Mouse (Mus musculus): Measurements from ENCODE around the gene Zfhx3. TPM values are rescaled to one million over a fixed set of nuclear protein-coding genes. Genes with fewer than 3 reads are reported as not detected.

Gene Zfhx3
- polyA plus RNA-seq, 1 experiment from 2014 or later: 8.2 TPM

- 56% methylated on average over 5 of the region's 5 CpGs for WGBS
- Histone ChIP-seq H3K4me3 (ENCODE audit: low read depth, low read length) (no peak overlapping the region), H3K4me1 (ENCODE audit: insufficient read depth, low read depth, low read length) (no peaks in the 10 kb centered on the region), H3K9ac (replicated peaks; ENCODE audit: low read depth) (no peak overlapping the region), H3K4me2 (replicated peaks; ENCODE audit: low read depth, low read length) (no peak overlapping the region), H3K27ac (ENCODE audit: low read length) (no peak overlapping the region), H3K9me3 (ENCODE audit: low read length) (no peaks in the 10 kb centered on the region), H3K27me3 (replicated peaks; ENCODE audit: insufficient read depth, low read length) (no peaks in the 10 kb centered on the region), H3K36me3 (ENCODE audit: insufficient read depth, low read length) (no peaks in the 10 kb centered on the region)
- no peak for DNase-seq (ENCODE audit: low spot score)
- no peak for ATAC-seq
- TF ChIP-seq EP300 (IDR thresholded peaks at IDR 0.05): no peak
- TF ChIP-seq CTCF (IDR thresholded peaks at IDR 0.05): no peak
Observed at GRCm38 (mm10) chr8:108146536-108146935, 204.1 kb downstream of the Zfhx3 start.

- H3K27me3 ChIP-seq (replicated peaks; ENCODE audit: insufficient read depth, low read length): no peaks in the 10 kb centered on the region
- H3K9me3 ChIP-seq (ENCODE audit: low read length): no peaks in the 10 kb centered on the region
- no peak overlapping the region for H3K27ac ChIP-seq (ENCODE audit: low read length)
- no peak overlapping the region for H3K4me2 ChIP-seq (replicated peaks; ENCODE audit: low read depth, low read length)
- DNase-seq (ENCODE audit: low spot score): no peak
- no peak for ATAC-seq
- no peaks in the 10 kb centered on the region for H3K4me1 ChIP-seq (ENCODE audit: insufficient read depth, low read depth, low read length)
- WGBS: 65% methylated on average over 15 of the region's 15 CpGs
- TF ChIP-seq EP300 (IDR thresholded peaks at IDR 0.05): no peak
- no peak for TF ChIP-seq CTCF (IDR thresholded peaks at IDR 0.05)
- H3K9ac ChIP-seq (replicated peaks; ENCODE audit: low read depth): no peak overlapping the region
- H3K4me3 ChIP-seq (ENCODE audit: low read depth, low read length): no peak overlapping the region
- no peaks in the 10 kb centered on the region for H3K36me3 ChIP-seq (ENCODE audit: insufficient read depth, low read length)
Observed at GRCm38 (mm10) chr8:108148599-108149249, 206.3 kb downstream of the Zfhx3 start.

- TF ChIP-seq CTCF (IDR thresholded peaks at IDR 0.05) (no peak), EP300 (IDR thresholded peaks at IDR 0.05) (no peak)
- H3K27me3 ChIP-seq (replicated peaks; ENCODE audit: insufficient read depth, low read length): no peaks in the 10 kb centered on the region
- no peaks in the 10 kb centered on the region for H3K36me3 ChIP-seq (ENCODE audit: insufficient read depth, low read length)
- ATAC-seq (no peak), DNase-seq (ENCODE audit: low spot score) (no peak)
- no peaks in the 10 kb centered on the region for H3K9me3 ChIP-seq (ENCODE audit: low read length)
- WGBS: 90% methylated on average over 14 of the region's 14 CpGs
- H3K9ac ChIP-seq (replicated peaks; ENCODE audit: low read depth): no peak overlapping the region
- no peak overlapping the region for H3K4me3 ChIP-seq (ENCODE audit: low read depth, low read length)
- no peak overlapping the region for H3K27ac ChIP-seq (ENCODE audit: low read length)
- H3K4me2 ChIP-seq (replicated peaks; ENCODE audit: low read depth, low read length): no peak overlapping the region
- H3K4me1 ChIP-seq (ENCODE audit: insufficient read depth, low read depth, low read length): no peaks in the 10 kb centered on the region
Observed at GRCm38 (mm10) chr8:108170804-108171203, 228.4 kb downstream of the Zfhx3 start.

GRCm38 (mm10) chr8:108183296-108183695 is 240.9 kb downstream of the Zfhx3 start:
- no peak overlapping the region for H3K9ac ChIP-seq (replicated peaks; ENCODE audit: low read depth)
- H3K27me3 ChIP-seq (replicated peaks; ENCODE audit: insufficient read depth, low read length): no peaks in the 10 kb centered on the region
- no peaks in the 10 kb centered on the region for H3K4me1 ChIP-seq (ENCODE audit: insufficient read depth, low read depth, low read length)
- DNase-seq (ENCODE audit: low spot score) (no peak), ATAC-seq (no peak)
- H3K4me2 ChIP-seq (replicated peaks; ENCODE audit: low read depth, low read length): no peak overlapping the region
- no peak overlapping the region for H3K4me3 ChIP-seq (ENCODE audit: low read depth, low read length)
- no peak overlapping the region for H3K27ac ChIP-seq (ENCODE audit: low read length)
- no peaks in the 10 kb centered on the region for H3K36me3 ChIP-seq (ENCODE audit: insufficient read depth, low read length)
- TF ChIP-seq EP300 (IDR thresholded peaks at IDR 0.05): no peak
- TF ChIP-seq CTCF (IDR thresholded peaks at IDR 0.05): no peak
- WGBS: 82% methylated on average over 4 of the region's 4 CpGs
- H3K9me3 ChIP-seq (ENCODE audit: low read length): no peaks in the 10 kb centered on the region

GRCm38 (mm10) chr8:108183948-108184347 is 241.5 kb downstream of the Zfhx3 start:
- DNase-seq (ENCODE audit: low spot score): no peak
- Histone ChIP-seq H3K4me3 (ENCODE audit: low read depth, low read length) (no peak overlapping the region), H3K4me2 (replicated peaks; ENCODE audit: low read depth, low read length) (no peak overlapping the region), H3K27ac (ENCODE audit: low read length) (no peak overlapping the region), H3K9ac (replicated peaks; ENCODE audit: low read depth) (no peak overlapping the region), H3K4me1 (ENCODE audit: insufficient read depth, low read depth, low read length) (no peaks in the 10 kb centered on the region), H3K27me3 (replicated peaks; ENCODE audit: insufficient read depth, low read length) (no peaks in the 10 kb centered on the region), H3K9me3 (ENCODE audit: low read length) (no peaks in the 10 kb centered on the region), H3K36me3 (ENCODE audit: insufficient read depth, low read length) (no peaks in the 10 kb centered on the region)
- no peak for ATAC-seq
- WGBS: 50% methylated on average over 8 of the region's 8 CpGs
- no peak for TF ChIP-seq EP300 (IDR thresholded peaks at IDR 0.05)
- TF ChIP-seq CTCF (IDR thresholded peaks at IDR 0.05): no peak

GRCm38 (mm10) chr8:108186289-108186688 is 243.8 kb downstream of the Zfhx3 start:
- Histone ChIP-seq H3K4me2 (replicated peaks; ENCODE audit: low read depth, low read length) (no peak overlapping the region), H3K9me3 (ENCODE audit: low read length) (no peaks in the 10 kb centered on the region), H3K36me3 (ENCODE audit: insufficient read depth, low read length) (no peaks in the 10 kb centered on the region), H3K9ac (replicated peaks; ENCODE audit: low read depth) (no peak overlapping the region), H3K27ac (ENCODE audit: low read length) (no peak overlapping the region), H3K4me1 (ENCODE audit: insufficient read depth, low read depth, low read length) (no peaks in the 10 kb centered on the region), H3K27me3 (replicated peaks; ENCODE audit: insufficient read depth, low read length) (no peaks in the 10 kb centered on the region), H3K4me3 (ENCODE audit: low read depth, low read length) (no peak overlapping the region)
- WGBS: 85% methylated on average over 3 of the region's 3 CpGs
- no peak for ATAC-seq
- no peak for DNase-seq (ENCODE audit: low spot score)
- TF ChIP-seq CTCF (IDR thresholded peaks at IDR 0.05) (no peak), EP300 (IDR thresholded peaks at IDR 0.05) (no peak)

- ATAC-seq: no peak
Observed at GRCm38 (mm10) chr8:108188044-108188443, 245.6 kb downstream of the Zfhx3 start.

More at GRCm38 (mm10) chr8:108188044-108188443, 245.6 kb downstream of the Zfhx3 start:
- DNase-seq (ENCODE audit: low spot score): no peak
- Histone ChIP-seq H3K36me3 (ENCODE audit: insufficient read depth, low read length) (no peaks in the 10 kb centered on the region), H3K4me3 (ENCODE audit: low read depth, low read length) (no peak overlapping the region), H3K27me3 (replicated peaks; ENCODE audit: insufficient read depth, low read length) (no peaks in the 10 kb centered on the region), H3K4me1 (ENCODE audit: insufficient read depth, low read depth, low read length) (no peaks in the 10 kb centered on the region), H3K9me3 (ENCODE audit: low read length) (no peaks in the 10 kb centered on the region), H3K27ac (ENCODE audit: low read length) (no peak overlapping the region), H3K4me2 (replicated peaks; ENCODE audit: low read depth, low read length) (no peak overlapping the region), H3K9ac (replicated peaks; ENCODE audit: low read depth) (no peak overlapping the region)
- TF ChIP-seq EP300 (IDR thresholded peaks at IDR 0.05) (no peak), CTCF (IDR thresholded peaks at IDR 0.05) (no peak)
- WGBS: 58% methylated on average over 4 of the region's 4 CpGs
